Mouse (Mus musculus) heart, embryonic 15.5 days (tissue): ENCODE measurements at regions not wholly inside any gene's neighbourhood (a gene's known extent, or its start where the extent isn't known, plus 50 kb on each side); places are given as distances from the start of the nearest gene placed in this dataset.
A peak's percentile ranks its signal among the peaks of the same experiment; 100 is the strongest.

ENCODE experiments used
- ATAC-seq: fragments of 200-750 bp; cut with Nextera tagmentation; replicated peaks from 2 replicates; pipeline ENCODE4 v1.8.0; 2017; ENCODE audit warnings: low read depth, moderate TSS enrichment; ENCODE audit not compliant: insufficient number of reproducible peaks, insufficient read depth, low FRiP score
- H3K27ac ChIP-seq: fragments of 300-500 bp; sonication (generic); 2 replicates; pipeline ENCODE4 v1.5.1; 2015; ENCODE audit warnings: mild to moderate bottlenecking, inconsistent platforms
- H3K27me3 ChIP-seq: fragments of 300-500 bp; sonication (generic); 2 replicates; pipeline ENCODE4 v1.6.1; 2015; ENCODE audit warnings: inconsistent platforms
- H3K36me3 ChIP-seq: fragments of 300-500 bp; sonication (generic); 2 replicates; pipeline ENCODE4 v1.6.1; 2015; ENCODE audit warnings: mild to moderate bottlenecking, inconsistent platforms
- H3K4me1 ChIP-seq: fragments of 300-500 bp; sonication (generic); replicated peaks from 2 replicates; pipeline ENCODE4 v1.6.1; 2015; ENCODE audit warnings: inconsistent platforms
- H3K4me2 ChIP-seq: fragments of 300-500 bp; sonication (generic); 2 replicates; pipeline ENCODE4 v1.6.1; 2015; ENCODE audit warnings: inconsistent platforms, mild to moderate bottlenecking, moderate library complexity
- H3K4me3 ChIP-seq: fragments of 300-500 bp; sonication (generic); 2 replicates; pipeline ENCODE4 v1.5.1; 2015; ENCODE audit warnings: mild to moderate bottlenecking, inconsistent platforms
- H3K9ac ChIP-seq: fragments of 300-500 bp; sonication (generic); 2 replicates; pipeline ENCODE4 v1.6.1; 2015; ENCODE audit warnings: mild to moderate bottlenecking, inconsistent platforms
- H3K9me3 ChIP-seq: fragments of 300-500 bp; sonication (generic); replicated peaks from 2 replicates; pipeline ENCODE4 v1.6.1; 2016; ENCODE audit warnings: inconsistent platforms
- WGBS: fragments of 180-500 bp; shearing (Covaris S2); methylation state at CpG from one replicate; pipeline ENCODE4 v1.1.7; 2015; ENCODE audit warnings: mixed read lengths; 5-methylcytosine and 5-hydroxymethylcytosine counted together

DNA sequence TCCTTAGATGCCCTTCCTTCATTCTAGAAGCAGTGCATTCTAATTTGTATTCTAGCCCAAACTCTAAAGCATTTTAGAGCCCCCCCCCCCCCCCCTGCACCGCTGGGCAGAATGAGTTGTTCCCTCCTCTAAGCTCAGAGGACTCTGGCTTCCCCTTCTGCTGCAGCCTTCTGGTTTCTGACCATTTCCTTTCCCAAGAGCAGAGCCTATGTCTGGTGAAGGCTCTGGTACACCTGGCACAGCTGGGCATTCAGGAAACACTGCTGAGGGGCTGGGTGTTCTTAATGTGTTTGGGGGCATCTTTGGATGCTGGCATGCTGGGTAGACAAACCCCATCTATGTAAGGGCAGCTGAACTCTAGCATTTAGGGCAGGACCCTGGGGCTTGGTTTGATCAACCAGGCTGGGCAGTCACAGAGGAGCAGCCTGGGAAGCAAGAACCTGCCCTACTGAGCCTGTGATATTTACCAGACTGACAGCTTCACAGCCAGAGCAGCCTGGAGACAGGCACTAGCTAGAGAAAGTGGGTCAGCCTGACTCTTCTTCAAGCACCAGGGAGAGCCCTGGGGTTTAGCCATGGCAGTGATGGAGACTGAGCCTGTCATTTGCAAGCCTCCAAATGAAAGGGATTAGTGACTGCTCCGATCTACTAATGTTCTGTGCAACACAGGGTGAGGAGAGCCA lies 469.7 kb downstream of the Rps24 start:
- Histone ChIP-seq H3K4me1 (no peaks in the 10 kb centered on the region), H3K36me3 (no peaks in the 10 kb centered on the region), H3K4me3 (no peak overlapping the region), H3K9me3 (no peaks in the 10 kb centered on the region), H3K27ac (no peak overlapping the region), H3K27me3 (no peaks in the 10 kb centered on the region), H3K9ac (no peak overlapping the region), H3K4me2 (no peak overlapping the region)
- no peak; the same call in 1 of the 2 replicates for ATAC-seq
- WGBS = 56% methylated on average over 2 of the region's 2 CpGs

- no peak overlapping the region for H3K4me2 ChIP-seq
- H3K27me3 ChIP-seq = no peaks in the 10 kb centered on the region
- no peak for ATAC-seq
- H3K9ac ChIP-seq = no peak overlapping the region
- no peaks in the 10 kb centered on the region for H3K4me1 ChIP-seq
- no peaks in the 10 kb centered on the region for H3K9me3 ChIP-seq
- no peaks in the 10 kb centered on the region for H3K36me3 ChIP-seq
- H3K4me3 ChIP-seq = no peak overlapping the region
- WGBS = 86% methylated on average over 4 of the region's 4 CpGs
- H3K27ac ChIP-seq = no peak overlapping the region
Measured at GRCm38 (mm10) chr14:24957392-24957791, 470.5 kb downstream of the Rps24 start.

- Histone ChIP-seq H3K27ac (no peak overlapping the region), H3K4me2 (no peak overlapping the region), H3K4me1 (no peaks in the 10 kb centered on the region), H3K9ac (no peak overlapping the region), H3K27me3 (no peaks in the 10 kb centered on the region), H3K9me3 (no peaks in the 10 kb centered on the region), H3K4me3 (no peak overlapping the region), H3K36me3 (no peaks in the 10 kb centered on the region)
- WGBS = 90% methylated on average over 4 of the region's 4 CpGs
- ATAC-seq = no peak
Measured at GRCm38 (mm10) chr14:24958821-24959220, 471.9 kb downstream of the Rps24 start.

- Histone ChIP-seq H3K9ac (no peak overlapping the region), H3K4me1 (no peaks in the 10 kb centered on the region), H3K27ac (no peak overlapping the region), H3K4me3 (no peak overlapping the region), H3K27me3 (no peaks in the 10 kb centered on the region), H3K4me2 (no peak overlapping the region), H3K9me3 (no peaks in the 10 kb centered on the region), H3K36me3 (no peaks in the 10 kb centered on the region)
- WGBS = 73% methylated on average over 1 of the region's 1 CpGs
- ATAC-seq = no peak
Measured at GRCm38 (mm10) chr14:24959401-24959800, 472.5 kb downstream of the Rps24 start.

DNA sequence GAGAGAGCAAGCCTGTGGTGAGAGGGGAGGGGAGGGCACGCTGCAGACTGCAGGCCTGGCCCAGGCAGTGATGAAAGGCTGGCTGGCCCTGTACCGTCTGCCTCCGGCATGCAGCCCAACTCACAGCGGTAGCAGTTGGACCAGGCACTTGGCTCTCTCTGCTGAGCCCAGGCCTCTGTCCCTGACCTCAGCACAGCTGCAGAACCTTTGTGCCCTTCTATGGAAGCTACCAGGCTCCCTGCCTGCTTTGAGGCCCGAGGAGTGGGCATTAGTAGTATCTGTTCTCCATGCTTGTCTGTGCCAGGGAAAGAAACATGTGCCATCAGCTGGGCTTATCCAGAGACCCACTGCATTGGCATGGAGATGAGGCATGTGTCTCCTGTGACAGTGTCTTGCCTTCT lies 473.2 kb downstream of the Rps24 start:
- Histone ChIP-seq H3K9me3 (no peaks in the 10 kb centered on the region), H3K9ac (no peak overlapping the region), H3K36me3 (no peaks in the 10 kb centered on the region), H3K4me1 (no peaks in the 10 kb centered on the region), H3K27ac (no peak overlapping the region), H3K4me2 (no peak overlapping the region), H3K27me3 (no peaks in the 10 kb centered on the region), H3K4me3 (no peak overlapping the region)
- 0 out of 2 replicates have a peak, but pooled peaks have one; percentile 48 for ATAC-seq
- 34% methylated on average over 5 of the region's 5 CpGs for WGBS

DNA sequence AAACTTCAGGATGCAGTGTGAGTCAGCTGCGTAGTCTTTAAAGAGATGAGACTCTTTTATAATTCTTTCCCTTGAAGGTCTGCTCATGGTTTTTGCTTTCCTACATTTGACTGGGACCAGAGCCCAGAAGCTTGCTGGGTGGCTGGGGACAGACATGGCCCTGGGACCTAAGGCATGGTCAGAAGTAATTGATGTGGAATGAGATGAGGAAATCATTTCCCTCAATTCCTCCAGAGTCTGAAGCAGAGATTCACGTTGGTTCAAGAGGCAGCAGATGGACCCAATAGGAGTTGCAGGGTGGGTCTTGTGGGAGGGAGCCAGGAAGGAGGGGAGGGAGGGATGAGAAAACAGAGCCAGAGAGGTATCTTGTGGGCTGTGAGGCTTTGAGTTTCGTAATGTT lies 473.9 kb downstream of the Rps24 start:
- H3K27me3 ChIP-seq = no peaks in the 10 kb centered on the region
- H3K4me2 ChIP-seq = no peak overlapping the region
- no peaks in the 10 kb centered on the region for H3K36me3 ChIP-seq
- no peak overlapping the region for H3K9ac ChIP-seq
- 56% methylated on average over 3 of the region's 3 CpGs for WGBS
- H3K9me3 ChIP-seq = no peaks in the 10 kb centered on the region
- ATAC-seq = no peak
- H3K4me3 ChIP-seq = no peak overlapping the region
- H3K4me1 ChIP-seq = no peaks in the 10 kb centered on the region
- H3K27ac ChIP-seq = no peak overlapping the region

GRCm38 (mm10) chr14:24961721-24962120 lies 474.8 kb downstream of the Rps24 start:
- 69% methylated on average over 3 of the region's 3 CpGs for WGBS
- H3K4me3 ChIP-seq = no peak overlapping the region
- no peak for ATAC-seq
- H3K27me3 ChIP-seq = no peaks in the 10 kb centered on the region
- H3K36me3 ChIP-seq = no peaks in the 10 kb centered on the region
- H3K4me2 ChIP-seq = no peak overlapping the region
- no peak overlapping the region for H3K27ac ChIP-seq
- H3K9ac ChIP-seq = no peak overlapping the region
- H3K4me1 ChIP-seq = no peaks in the 10 kb centered on the region
- no peaks in the 10 kb centered on the region for H3K9me3 ChIP-seq

DNA sequence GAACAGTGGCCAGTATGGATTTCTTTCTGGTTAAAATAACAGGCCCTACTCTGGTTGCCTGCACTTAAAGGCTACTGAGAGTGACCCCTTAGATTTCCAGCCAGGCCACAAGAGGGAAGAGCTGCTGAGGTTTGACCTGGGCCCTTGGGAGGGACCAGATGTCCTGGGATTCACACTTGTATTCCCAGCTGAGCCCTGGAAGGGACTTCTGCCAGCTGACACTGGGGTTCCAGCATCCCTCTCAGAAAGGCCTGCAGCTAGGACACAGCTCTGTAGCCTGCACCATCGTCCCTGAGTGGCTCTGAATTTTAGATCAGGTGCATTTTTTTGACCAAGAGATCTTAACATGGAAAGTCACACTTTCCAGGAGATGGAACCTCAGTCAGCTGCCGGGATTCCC lies 482.7 kb downstream of the Rps24 start:
- no peak for ATAC-seq
- Histone ChIP-seq H3K36me3 (no peaks in the 10 kb centered on the region), H3K9ac (no peak overlapping the region), H3K9me3 (no peaks in the 10 kb centered on the region), H3K4me1 (no peaks in the 10 kb centered on the region), H3K4me3 (no peak overlapping the region), H3K27ac (no peak overlapping the region), H3K27me3 (no peaks in the 10 kb centered on the region), H3K4me2 (no peak overlapping the region)
- WGBS = 63% methylated on average over 2 of the region's 2 CpGs

DNA sequence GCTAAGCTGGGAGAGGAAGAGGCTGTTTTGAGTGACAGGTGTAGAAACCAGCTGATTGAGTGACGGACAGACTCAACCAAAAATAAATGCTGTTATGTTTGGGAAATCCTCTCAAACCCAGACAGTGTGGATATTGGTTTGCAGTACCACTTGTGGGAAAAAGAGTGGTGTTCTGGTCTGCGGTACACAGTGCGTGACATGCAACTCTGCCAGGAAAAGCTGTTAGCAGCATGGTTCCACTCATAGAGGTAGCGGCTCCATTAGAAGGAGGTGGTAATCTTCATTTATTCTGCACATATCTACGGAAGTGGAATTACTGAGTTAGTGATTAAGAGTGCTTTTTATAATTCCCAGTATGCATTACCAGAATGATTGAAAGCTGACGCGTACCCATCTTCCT lies 485.4 kb downstream of the Rps24 start:
- no peak overlapping the region for H3K9ac ChIP-seq
- H3K4me2 ChIP-seq = no peak overlapping the region
- WGBS = 89% methylated on average over 7 of the region's 7 CpGs
- H3K27ac ChIP-seq = no peak overlapping the region
- no peaks in the 10 kb centered on the region for H3K9me3 ChIP-seq
- H3K4me1 ChIP-seq = no peaks in the 10 kb centered on the region
- H3K27me3 ChIP-seq = no peaks in the 10 kb centered on the region
- no peak overlapping the region for H3K4me3 ChIP-seq
- no peaks in the 10 kb centered on the region for H3K36me3 ChIP-seq
- no peak for ATAC-seq

DNA sequence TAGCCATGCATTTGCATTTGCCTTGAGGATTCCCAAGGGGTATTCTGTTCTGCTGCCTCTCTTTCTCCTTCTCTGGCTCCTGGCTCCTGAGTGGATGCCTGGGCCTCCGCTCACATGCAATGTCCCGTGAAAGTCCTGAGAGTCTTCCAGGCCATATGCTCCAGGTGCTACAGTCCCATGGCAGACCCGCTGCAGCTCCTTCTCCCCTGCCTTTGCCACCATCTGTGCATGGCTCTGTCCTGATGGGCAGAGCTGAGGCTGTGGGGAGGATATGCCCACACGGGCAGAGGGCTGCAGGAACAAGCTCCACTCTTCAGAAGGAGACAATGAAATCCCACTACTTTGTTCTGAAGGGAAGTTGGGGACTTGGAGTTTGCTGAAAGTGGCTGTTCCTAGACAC lies 485.9 kb upstream of the Zmiz1 start:
- WGBS = 86% methylated on average over 4 of the region's 4 CpGs
- H3K36me3 ChIP-seq = no peaks in the 10 kb centered on the region
- no peaks in the 10 kb centered on the region for H3K9me3 ChIP-seq
- no peaks in the 10 kb centered on the region for H3K4me1 ChIP-seq
- no peak for ATAC-seq
- H3K4me3 ChIP-seq = no peak overlapping the region
- H3K4me2 ChIP-seq = no peak overlapping the region
- no peak overlapping the region for H3K9ac ChIP-seq
- H3K27me3 ChIP-seq = no peaks in the 10 kb centered on the region
- H3K27ac ChIP-seq = no peak overlapping the region

GRCm38 (mm10) chr14:24973591-24973990 lies 485.4 kb upstream of the Zmiz1 start:
- H3K4me2 ChIP-seq = no peak overlapping the region
- no peak overlapping the region for H3K4me3 ChIP-seq
- H3K27me3 ChIP-seq = no peaks in the 10 kb centered on the region
- no peak for ATAC-seq
- H3K9me3 ChIP-seq = no peaks in the 10 kb centered on the region
- H3K36me3 ChIP-seq = no peaks in the 10 kb centered on the region
- no peak overlapping the region for H3K9ac ChIP-seq
- WGBS = 54% methylated on average over 4 of the region's 4 CpGs
- H3K27ac ChIP-seq = no peak overlapping the region
- H3K4me1 ChIP-seq = no peaks in the 10 kb centered on the region

DNA sequence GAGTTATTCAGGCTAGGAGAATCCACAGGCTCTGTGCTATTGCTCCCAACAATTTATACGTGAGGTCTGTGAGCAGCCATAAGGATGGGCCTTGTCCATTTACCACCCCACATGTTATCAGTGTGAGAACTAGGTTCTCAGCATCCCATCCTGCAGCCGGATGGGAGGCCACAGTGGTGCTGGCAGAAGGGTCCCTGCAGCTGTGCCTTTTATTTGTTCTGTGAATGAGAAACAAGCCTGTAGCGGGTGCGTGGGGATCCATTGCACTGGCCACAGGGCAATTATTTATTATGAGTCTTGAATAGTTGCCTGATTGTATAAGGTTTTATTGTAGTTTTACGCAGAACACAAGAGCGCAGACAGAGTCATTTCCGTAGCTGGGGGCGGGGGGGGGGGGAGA lies 476.5 kb upstream of the Zmiz1 start:
- WGBS = 87% methylated on average over 8 of the region's 8 CpGs
- H3K4me3 ChIP-seq = no peak overlapping the region
- no peak overlapping the region for H3K27ac ChIP-seq
- ATAC-seq = no peak
- H3K9me3 ChIP-seq = no peaks in the 10 kb centered on the region
- H3K27me3 ChIP-seq = no peaks in the 10 kb centered on the region
- no peak overlapping the region for H3K4me2 ChIP-seq
- H3K9ac ChIP-seq = no peak overlapping the region
- H3K4me1 ChIP-seq = peaks cover 3% of the 10 kb centered on the region; the same call in 1 of the 2 replicates
- no peaks in the 10 kb centered on the region for H3K36me3 ChIP-seq
